Mouse (Mus musculus) midbrain, embryonic 13.5 days (tissue): Measurements from ENCODE around the gene Dglucy. TPM values are rescaled to one million over a fixed set of nuclear protein-coding genes. Genes with fewer than 3 reads are reported as not detected.

Experiments
- ATAC-seq: fragments of 200-750 bp; cut with Nextera tagmentation; 2 replicates; pipeline ENCODE4 v1.8.0; 2017; ENCODE audit warnings: mild to moderate bottlenecking, moderate TSS enrichment, moderate library complexity
- H3K27ac ChIP-seq: fragments of 300-500 bp; sonication (generic); 2 replicates; pipeline ENCODE4 v1.5.1; 2015; ENCODE audit warnings: inconsistent platforms, mild to moderate bottlenecking, moderate library complexity
- H3K27me3 ChIP-seq: fragments of 300-500 bp; sonication (generic); 2 replicates; pipeline ENCODE4 v1.6.1; 2015; ENCODE audit warnings: mild to moderate bottlenecking, inconsistent platforms
- H3K36me3 ChIP-seq: fragments of 300-500 bp; sonication (generic); 2 replicates; pipeline ENCODE4 v1.6.1; 2015; ENCODE audit warnings: mild to moderate bottlenecking, inconsistent platforms
- H3K4me1 ChIP-seq: fragments of 300-500 bp; sonication (generic); replicated peaks from 2 replicates; pipeline ENCODE4 v1.6.1; 2015; ENCODE audit warnings: inconsistent platforms
- H3K4me2 ChIP-seq: fragments of 300-500 bp; sonication (generic); replicated peaks from 2 replicates; pipeline ENCODE4 v1.6.1; 2015; ENCODE audit warnings: moderate library complexity, mild to moderate bottlenecking, inconsistent platforms
- H3K4me3 ChIP-seq: fragments of 300-500 bp; sonication (generic); replicated peaks from 2 replicates; pipeline ENCODE4 v1.5.1; 2015; ENCODE audit warnings: mild to moderate bottlenecking, inconsistent platforms
- H3K9ac ChIP-seq: fragments of 300-500 bp; sonication (generic); replicated peaks from 2 replicates; pipeline ENCODE4 v1.6.1; 2015; ENCODE audit warnings: mild to moderate bottlenecking, inconsistent platforms
- H3K9me3 ChIP-seq: fragments of 300-500 bp; sonication (generic); 2 replicates; pipeline ENCODE4 v1.6.1; 2016; ENCODE audit warnings: mild to moderate bottlenecking, inconsistent platforms
- WGBS: fragments of 180-500 bp; shearing (Covaris S2); methylation state at CpG from one replicate; pipeline ENCODE4 v1.1.7; 2015; 5-methylcytosine and 5-hydroxymethylcytosine counted together
- polyA plus RNA-seq: library from polyadenylated mRNA; unstranded; fragments of >200 nt; fragmentation: Nextera tagmentation; extraction: Ambion mirVana; gene quantifications from 2 replicates; pipeline ENCODE4 v1.2.1, GENCODE M21; 2015

Gene Dglucy
- polyA plus RNA-seq, 1 experiment from 2014 or later = 2.1 TPM

DNA sequence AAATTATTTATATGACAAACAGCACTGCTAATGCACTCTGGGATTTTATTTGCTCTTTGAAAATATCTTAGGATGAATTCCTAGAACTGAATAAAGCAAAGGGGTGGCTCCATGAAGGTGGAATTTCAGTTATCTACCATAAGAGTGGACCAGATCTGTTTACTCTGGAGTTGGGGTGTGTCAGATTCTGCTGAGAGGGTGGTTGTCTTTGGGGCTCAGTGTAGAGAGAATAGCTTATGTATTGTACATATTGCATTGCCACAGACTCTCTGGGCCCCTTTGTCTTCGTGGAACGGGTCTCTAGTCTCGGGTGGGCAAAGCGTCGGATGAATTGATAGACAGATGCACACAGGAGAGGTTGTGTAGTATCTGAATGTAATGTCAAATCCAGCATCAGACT is 38.0 kb downstream of the Dglucy start:
- WGBS = 93% methylated on average over 5 of the region's 5 CpGs
- Histone ChIP-seq H3K27me3 (no peaks in the 10 kb centered on the region), H3K27ac (no peak overlapping the region)

DNA sequence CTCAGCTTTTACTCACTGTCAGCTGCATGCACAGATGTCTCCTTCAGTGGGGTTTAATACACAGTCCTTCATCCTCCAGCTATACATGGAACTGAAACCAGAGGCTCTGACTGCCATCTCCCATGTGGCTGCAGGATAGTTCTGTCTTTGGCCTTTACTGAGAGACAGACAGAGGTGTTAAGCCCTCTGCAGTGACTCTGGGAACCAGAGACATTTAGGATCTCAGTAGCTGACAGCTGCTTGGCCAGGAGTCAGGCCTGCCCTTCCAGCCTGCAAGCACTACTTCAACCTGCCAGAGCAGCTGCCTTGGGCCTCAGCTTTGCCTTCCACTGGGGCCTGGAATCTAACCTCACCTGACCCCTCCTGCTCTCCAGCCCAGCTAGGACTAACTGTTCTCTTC is 41.1 kb downstream of the Dglucy start:
- no peaks in the 10 kb centered on the region for H3K9me3 ChIP-seq
- H3K36me3 ChIP-seq = no peaks in the 10 kb centered on the region
- no peak overlapping the region for H3K4me3 ChIP-seq
- no peak overlapping the region for H3K4me2 ChIP-seq
- ATAC-seq = no peak
- no peak overlapping the region for H3K27ac ChIP-seq
- no peaks in the 10 kb centered on the region for H3K4me1 ChIP-seq
- no peaks in the 10 kb centered on the region for H3K27me3 ChIP-seq
- no peak overlapping the region for H3K9ac ChIP-seq

More for the DNA sequence above, 38.0 kb downstream of the Dglucy start:
- Histone ChIP-seq H3K4me3 (no peak overlapping the region), H3K36me3 (no peaks in the 10 kb centered on the region), H3K4me1 (no peaks in the 10 kb centered on the region), H3K9me3 (no peaks in the 10 kb centered on the region), H3K4me2 (no peak overlapping the region), H3K9ac (no peak overlapping the region)
- no peak for ATAC-seq

DNA sequence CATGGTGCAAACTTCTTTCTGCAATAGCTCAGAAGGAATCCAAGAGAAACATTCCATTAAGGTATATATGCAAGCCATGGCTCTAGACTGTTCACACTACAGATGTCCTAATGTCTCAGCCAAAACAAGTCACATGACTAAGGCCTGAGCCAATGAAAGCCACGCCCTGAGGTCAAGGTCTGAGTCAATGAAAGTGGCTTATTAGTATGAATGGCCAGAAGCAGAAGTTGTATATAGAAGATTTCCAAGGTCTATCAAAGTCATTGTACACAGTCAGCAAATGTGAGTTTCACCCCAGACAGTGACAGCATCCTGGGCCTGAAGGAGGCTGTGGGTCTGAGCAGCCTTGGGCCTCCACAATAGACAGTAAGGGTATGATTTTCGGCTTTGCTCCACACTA is 52.2 kb downstream of the Dglucy start:
- no peaks in the 10 kb centered on the region for H3K27me3 ChIP-seq
- no peak overlapping the region for H3K4me3 ChIP-seq
- H3K4me1 ChIP-seq = peaks cover 12% of the 10 kb centered on the region
- no peak overlapping the region for H3K27ac ChIP-seq
- no peak overlapping the region for H3K4me2 ChIP-seq
- H3K36me3 ChIP-seq = no peaks in the 10 kb centered on the region
- H3K9ac ChIP-seq = no peak overlapping the region
- no peak for ATAC-seq
- H3K9me3 ChIP-seq = no peaks in the 10 kb centered on the region
- WGBS = 72% methylated on average over 2 of the region's 2 CpGs

DNA sequence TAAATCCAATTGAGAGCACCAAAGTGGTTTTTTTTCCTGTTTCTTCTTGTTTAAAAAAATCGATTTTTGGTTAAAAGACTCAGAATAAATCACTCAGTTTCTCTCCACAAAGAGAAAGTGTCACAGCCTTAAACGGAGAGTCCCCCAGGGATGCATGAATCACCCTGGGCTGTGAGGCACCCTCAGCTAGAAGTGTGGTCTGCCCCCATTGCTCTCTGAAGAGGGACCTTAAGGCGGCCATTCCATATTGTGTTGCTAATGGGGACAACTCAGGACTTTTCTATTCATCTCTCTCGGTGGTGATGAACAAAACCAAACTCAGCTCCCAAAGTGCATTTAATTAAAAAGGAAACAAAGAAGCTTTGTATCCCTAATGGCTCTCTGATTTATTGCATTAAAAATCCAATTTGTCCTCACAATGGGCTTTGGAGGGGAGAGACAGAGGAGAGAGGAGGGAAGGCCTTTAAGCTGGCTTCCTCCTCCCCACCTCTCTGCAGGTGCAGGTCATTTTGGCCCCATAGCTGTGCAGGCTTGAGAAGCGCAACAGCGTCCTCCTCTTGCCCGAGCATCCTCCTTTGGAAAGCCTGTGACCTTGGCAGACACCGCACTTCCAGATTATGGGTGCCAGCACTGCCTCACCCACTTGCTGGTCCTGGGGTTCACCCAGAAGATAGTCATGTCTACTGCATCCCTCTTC is 52.9 kb downstream of the Dglucy start:
- Histone ChIP-seq H3K4me1 (peaks cover 12% of the 10 kb centered on the region), H3K9ac (no peak overlapping the region), H3K36me3 (no peaks in the 10 kb centered on the region), H3K27me3 (no peaks in the 10 kb centered on the region), H3K27ac (no peak overlapping the region), H3K4me3 (no peak overlapping the region), H3K9me3 (no peaks in the 10 kb centered on the region), H3K4me2 (no peak overlapping the region)
- 16% methylated on average over 8 of the region's 8 CpGs for WGBS
- peak; percentile 67 for ATAC-seq

DNA sequence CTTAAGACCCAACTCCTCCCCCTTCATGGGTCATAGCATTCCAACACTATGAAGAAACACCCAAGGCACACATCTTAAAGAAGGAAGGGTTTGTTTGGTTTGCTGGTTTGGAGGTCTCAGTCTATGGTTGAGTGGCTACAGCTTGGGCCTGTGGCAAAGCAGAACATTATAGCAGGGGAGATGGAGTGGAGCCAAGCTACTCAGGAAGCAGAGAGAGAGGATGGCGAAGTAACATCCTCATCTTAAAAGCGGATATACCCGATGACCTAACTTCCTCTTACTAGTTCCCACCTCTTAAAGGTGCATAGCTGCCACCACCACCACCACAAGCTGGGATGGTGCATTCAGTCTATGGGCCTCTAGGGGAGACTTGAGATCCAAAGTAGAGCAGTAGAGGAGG is 58.4 kb downstream of the Dglucy start:
- no peak for ATAC-seq
- no peaks in the 10 kb centered on the region for H3K9me3 ChIP-seq
- H3K27me3 ChIP-seq = no peaks in the 10 kb centered on the region
- no peak overlapping the region for H3K9ac ChIP-seq
- peaks cover 5% of the 10 kb centered on the region for H3K4me1 ChIP-seq
- 87% methylated on average over 3 of the region's 3 CpGs for WGBS
- H3K4me2 ChIP-seq = no peak overlapping the region
- H3K36me3 ChIP-seq = no peaks in the 10 kb centered on the region
- H3K4me3 ChIP-seq = no peak overlapping the region
- H3K27ac ChIP-seq = no peak overlapping the region

DNA sequence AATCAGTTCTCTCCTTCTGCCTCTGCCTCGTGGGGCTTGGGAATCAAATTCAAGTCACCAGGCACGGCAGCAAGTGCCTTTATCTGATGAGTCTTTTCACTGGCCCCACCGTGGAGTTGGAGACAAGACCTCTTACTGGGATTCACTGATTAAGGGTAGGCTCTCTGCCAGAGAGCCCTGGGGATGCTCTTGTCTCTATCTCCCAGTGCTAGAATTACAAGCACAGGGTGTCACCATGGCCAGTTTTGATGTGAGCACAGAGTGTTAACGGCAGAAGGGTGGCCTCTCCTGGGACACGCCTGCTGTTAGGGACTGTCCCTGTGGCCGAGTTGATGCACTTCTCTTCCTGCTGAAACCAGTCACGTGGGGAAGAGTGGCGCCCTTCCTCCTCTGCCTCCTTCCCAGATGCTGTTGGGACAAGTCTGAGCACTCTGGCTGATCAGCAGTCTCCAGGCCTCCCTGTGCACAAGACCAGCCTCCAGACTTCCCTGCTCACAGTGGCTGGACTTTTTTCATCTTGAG is 60.3 kb downstream of the Dglucy start:
- no peak overlapping the region for H3K9ac ChIP-seq
- H3K4me2 ChIP-seq = no peak overlapping the region
- no peak overlapping the region for H3K4me3 ChIP-seq
- no peak for ATAC-seq
- H3K27ac ChIP-seq = no peak overlapping the region
- no peaks in the 10 kb centered on the region for H3K36me3 ChIP-seq
- H3K27me3 ChIP-seq = no peaks in the 10 kb centered on the region
- H3K9me3 ChIP-seq = no peaks in the 10 kb centered on the region
- H3K4me1 ChIP-seq = peaks cover 3% of the 10 kb centered on the region; the same call in 1 of the 2 replicates
- WGBS = 28% methylated on average over 8 of the region's 8 CpGs

DNA sequence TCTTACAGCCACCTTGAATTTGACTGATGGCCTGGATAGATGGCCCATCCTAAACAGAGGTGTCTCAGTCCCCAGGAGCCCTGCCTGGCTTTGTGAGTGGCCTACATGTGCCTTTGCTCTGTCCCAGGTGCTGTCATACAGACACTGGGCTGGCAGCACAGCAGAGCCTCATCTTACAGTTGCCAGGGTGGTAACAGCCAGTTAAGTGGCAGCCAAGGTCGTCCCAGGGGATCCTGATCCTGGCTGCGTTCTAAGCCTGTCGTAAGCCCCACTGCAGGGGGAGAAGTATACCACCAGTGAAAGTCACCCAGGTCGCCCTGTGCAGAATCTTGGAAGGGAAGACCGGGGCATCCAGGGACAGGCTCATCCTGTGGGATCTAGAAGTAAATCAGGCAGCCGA is 61.1 kb downstream of the Dglucy start:
- Histone ChIP-seq H3K36me3 (no peaks in the 10 kb centered on the region), H3K27ac (no peak overlapping the region), H3K9ac (no peak overlapping the region), H3K4me2 (no peak overlapping the region), H3K27me3 (no peaks in the 10 kb centered on the region), H3K9me3 (no peaks in the 10 kb centered on the region), H3K4me1 (peaks cover 3% of the 10 kb centered on the region; the same call in 1 of the 2 replicates), H3K4me3 (no peak overlapping the region)
- no peak for ATAC-seq
- 83% methylated on average over 6 of the region's 6 CpGs for WGBS

DNA sequence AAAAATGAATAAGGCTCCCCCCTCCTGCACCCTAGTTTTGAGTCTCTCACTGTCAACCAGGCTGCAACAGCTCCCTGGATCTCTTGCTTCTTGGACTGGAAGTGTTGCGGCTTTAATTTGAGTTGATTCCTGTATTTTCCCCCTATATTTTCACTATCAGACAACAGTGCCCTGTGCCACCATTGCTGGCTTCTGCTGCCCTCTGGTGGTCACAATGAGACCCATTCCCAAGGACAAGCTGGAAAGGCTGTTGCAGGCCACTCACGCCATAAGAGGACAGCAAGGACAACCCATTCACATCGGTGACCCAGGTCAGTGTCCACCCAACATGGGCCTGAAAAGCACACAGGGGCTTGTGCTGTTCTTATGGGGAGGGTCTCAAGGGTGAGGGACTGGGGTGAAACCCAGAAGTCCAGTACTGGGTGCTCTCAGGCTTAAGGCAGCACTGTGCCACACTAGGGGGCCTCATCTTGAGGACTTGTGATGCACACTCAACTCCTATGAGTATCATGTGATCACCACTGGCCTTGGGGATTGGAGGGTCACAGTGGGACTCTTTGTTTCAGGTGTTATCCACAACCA is 62.4 kb downstream of the Dglucy start:
- Histone ChIP-seq H3K9me3 (no peaks in the 10 kb centered on the region), H3K36me3 (no peaks in the 10 kb centered on the region), H3K9ac (no peak overlapping the region), H3K4me1 (peaks cover 3% of the 10 kb centered on the region; the same call in 1 of the 2 replicates), H3K27ac (no peak overlapping the region), H3K4me3 (no peak overlapping the region), H3K4me2 (no peak overlapping the region), H3K27me3 (no peaks in the 10 kb centered on the region)
- ATAC-seq = peak; percentile 85
- 13% methylated on average over 3 of the region's 3 CpGs for WGBS

DNA sequence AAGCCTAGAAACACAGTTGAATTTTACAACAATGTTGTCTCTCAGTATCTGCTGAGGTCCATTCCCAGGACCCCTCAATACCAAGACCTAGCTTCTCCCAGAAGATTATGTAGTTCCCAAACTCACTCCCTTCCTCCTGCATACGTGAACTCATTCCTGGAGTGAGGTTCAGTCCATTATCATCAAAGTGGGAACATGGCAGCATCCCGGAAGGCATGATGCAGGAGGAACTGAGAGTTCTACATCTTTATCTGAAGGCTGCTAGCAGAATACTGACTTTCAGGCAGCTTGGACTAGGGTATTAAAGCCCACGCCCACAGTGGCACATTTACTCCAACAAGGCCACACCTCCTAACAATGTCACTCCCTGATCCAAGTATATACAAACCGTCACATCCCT is 64.3 kb downstream of the Dglucy start:
- ATAC-seq = no peak
- Histone ChIP-seq H3K4me2 (no peak overlapping the region), H3K36me3 (no peaks in the 10 kb centered on the region), H3K27ac (no peak overlapping the region), H3K27me3 (no peaks in the 10 kb centered on the region), H3K4me3 (no peak overlapping the region), H3K9me3 (no peaks in the 10 kb centered on the region), H3K4me1 (peaks cover 3% of the 10 kb centered on the region; the same call in 1 of the 2 replicates), H3K9ac (no peak overlapping the region)
- WGBS = 78% methylated on average over 4 of the region's 4 CpGs

DNA sequence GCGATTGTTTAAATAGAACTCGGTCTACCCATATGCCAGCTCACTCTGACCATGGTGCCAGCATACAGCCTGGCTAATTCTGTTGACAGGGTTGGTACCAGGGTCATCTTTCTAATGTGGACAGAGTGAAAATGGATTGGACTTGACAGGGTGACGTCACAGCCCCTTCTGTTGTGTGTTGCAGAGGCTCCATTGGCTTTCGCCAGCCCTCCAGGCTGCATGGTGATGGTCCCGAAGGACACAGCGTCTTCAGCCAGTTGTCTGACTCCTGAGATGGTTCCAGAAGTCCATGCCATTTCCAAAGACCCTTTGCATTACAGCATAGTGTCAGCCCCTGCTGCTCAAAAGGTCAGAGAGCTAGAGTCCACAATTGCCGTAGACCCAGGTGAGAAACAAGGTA is 65.7 kb downstream of the Dglucy start:
- H3K9ac ChIP-seq = no peak overlapping the region
- H3K4me1 ChIP-seq = peaks cover 3% of the 10 kb centered on the region; the same call in 1 of the 2 replicates
- no peak overlapping the region for H3K27ac ChIP-seq
- no peak overlapping the region for H3K4me2 ChIP-seq
- 87% methylated on average over 7 of the region's 7 CpGs for WGBS
- ATAC-seq = no peak
- H3K4me3 ChIP-seq = no peak overlapping the region
- H3K27me3 ChIP-seq = no peaks in the 10 kb centered on the region
- no peaks in the 10 kb centered on the region for H3K36me3 ChIP-seq
- H3K9me3 ChIP-seq = no peaks in the 10 kb centered on the region

DNA sequence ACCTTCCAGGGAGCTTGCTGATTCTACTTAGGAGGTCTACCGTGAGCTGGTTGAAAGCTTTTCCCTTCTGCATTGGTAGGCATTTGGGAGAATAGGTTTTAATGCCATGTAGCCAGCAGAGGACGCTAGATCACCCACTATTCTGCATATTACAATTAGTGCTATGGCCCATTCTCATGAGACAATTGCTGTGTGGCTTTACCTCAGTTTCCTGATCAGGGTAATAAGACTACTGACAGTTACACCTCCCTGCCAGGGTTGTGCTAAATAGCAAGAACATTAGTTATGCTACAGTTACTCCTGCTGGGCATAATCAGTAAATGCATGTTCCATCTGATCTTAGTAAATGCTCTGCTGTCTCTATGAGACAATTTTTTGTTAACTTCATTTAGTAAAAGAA is 67.0 kb downstream of the Dglucy start:
- Histone ChIP-seq H3K9me3 (no peaks in the 10 kb centered on the region), H3K4me1 (no peaks in the 10 kb centered on the region), H3K27me3 (no peaks in the 10 kb centered on the region), H3K9ac (no peak overlapping the region), H3K4me2 (no peak overlapping the region), H3K27ac (no peak overlapping the region), H3K36me3 (no peaks in the 10 kb centered on the region), H3K4me3 (no peak overlapping the region)
- WGBS = 24% methylated on average over 2 of the region's 2 CpGs
- no peak for ATAC-seq

DNA sequence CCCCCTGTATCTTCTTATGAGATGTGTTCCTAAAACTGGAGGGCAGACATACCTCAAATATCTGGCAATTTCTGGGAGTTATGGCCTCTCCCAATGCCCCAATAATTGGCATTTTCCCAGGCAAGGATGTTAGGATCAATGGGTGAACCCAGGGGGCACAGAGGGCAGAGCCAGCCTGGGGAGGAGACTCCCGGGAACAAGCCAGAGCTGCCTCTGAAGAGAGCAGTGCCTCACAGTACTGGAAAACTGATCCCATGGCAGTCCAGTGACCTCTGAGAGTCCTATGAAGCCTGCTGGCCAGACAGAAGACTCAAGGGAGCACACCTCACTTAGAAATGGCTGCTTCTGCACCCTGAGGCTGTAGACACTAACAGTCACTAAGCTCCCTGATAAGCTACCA is 67.7 kb downstream of the Dglucy start:
- 37% methylated on average over 1 of the region's 1 CpGs for WGBS
- Histone ChIP-seq H3K9ac (no peak overlapping the region), H3K27ac (no peak overlapping the region), H3K4me1 (no peaks in the 10 kb centered on the region), H3K9me3 (no peaks in the 10 kb centered on the region), H3K27me3 (no peaks in the 10 kb centered on the region), H3K4me3 (no peak overlapping the region), H3K4me2 (no peak overlapping the region), H3K36me3 (no peaks in the 10 kb centered on the region)
- no peak for ATAC-seq
